21 mouse cellular contexts compared by ENCODE assay signal in the genomic region with DNA sequence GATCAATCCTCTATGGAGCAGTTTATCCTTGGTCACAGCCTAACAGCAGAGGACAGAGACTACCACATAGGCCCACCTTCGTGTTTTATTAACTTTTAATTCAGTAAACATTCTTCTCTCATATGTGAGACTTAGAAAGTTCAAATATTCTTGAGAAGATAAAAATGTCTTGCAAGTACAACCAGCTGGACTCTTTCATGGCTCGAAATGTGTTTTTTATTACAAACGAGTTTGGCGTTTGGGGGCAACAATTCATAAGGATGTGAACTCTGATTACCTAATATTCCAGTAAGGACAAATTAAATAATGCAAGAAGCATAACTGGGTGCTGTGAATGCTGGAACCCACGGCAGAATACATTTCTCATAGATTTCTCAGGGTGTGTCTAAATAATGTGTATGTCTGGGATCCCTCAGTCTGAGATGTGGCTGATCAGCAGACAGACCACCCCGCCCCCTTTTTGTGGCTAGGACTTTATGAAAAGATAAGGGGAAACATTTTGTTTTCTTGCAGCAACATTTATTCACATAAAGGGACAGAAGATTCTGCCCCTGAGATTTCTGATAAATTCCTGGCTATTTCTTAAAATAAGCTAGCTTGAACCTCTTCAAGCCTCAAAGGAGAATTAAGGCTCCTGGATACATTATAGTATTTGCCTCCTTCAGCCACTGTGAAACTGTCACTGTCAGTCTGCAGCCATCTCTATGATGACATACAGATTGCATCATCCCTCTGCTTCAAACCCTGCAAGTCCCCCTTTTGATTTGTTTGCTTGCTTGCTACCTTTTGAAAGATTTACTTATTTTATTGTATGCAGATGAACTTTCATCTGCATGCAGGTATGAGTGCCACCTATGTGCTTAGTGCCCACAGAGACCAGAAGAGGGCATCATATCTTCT.
A peak's percentile ranks its signal among the peaks of the same experiment; 100 is the strongest.
DNase-seq lines count a peak whose midpoint lies in the region; ATAC-seq lines count a peak whose summit lies in the region.
"Had no signal": no experiment of that assay in that cellular context is flagged by ENCODE, and none has a peak within 500 bp of the region (broad histone marks: within the 10 kb centered on the region; RNA-seq: fewer than 3 reads in every experiment).

No protein-coding gene starts in this region.

- H3K27ac ChIP-seq in lung, embryonic 15.5 days, result peak overlapping the region; percentile 35
- peak overlapping the region; percentile 24; the same call in 1 of the 2 replicates for H3K27ac ChIP-seq in kidney, embryonic 14.5 days (ENCODE audit: low read depth, low read length)
- H3K27ac ChIP-seq: forebrain, embryonic 15.5 days; hindbrain, embryonic 10.5 days; hindbrain, postnatal 0 days; neural tube, embryonic 12.5 days had no signal

- intact Hi-C loops in heart, postnatal 14 days (cut with DNase I), result loop anchor here (10.0 kb wide), 2 partner anchors 120 to 170 kb away; no protein-coding TSS in a partner anchor

- H3K9me3 ChIP-seq in lung, embryonic 15.5 days, result no peaks in the 10 kb centered on the region
- no peaks in the 10 kb centered on the region for H3K9me3 ChIP-seq in kidney, embryonic 14.5 days (ENCODE audit: control insufficient read depth, low read length)
- H3K9me3 ChIP-seq: forebrain, embryonic 15.5 days; hindbrain, embryonic 10.5 days; neural tube, embryonic 12.5 days had no signal

- no peaks in the 10 kb centered on the region for H3K36me3 ChIP-seq in lung, embryonic 15.5 days
- H3K36me3 ChIP-seq in kidney, embryonic 14.5 days (ENCODE audit: control insufficient read depth, insufficient read depth, low read length), result no peaks in the 10 kb centered on the region
- H3K36me3 ChIP-seq: forebrain, embryonic 15.5 days; hindbrain, embryonic 10.5 days; neural tube, embryonic 12.5 days had no signal

- ATAC-seq in lung, embryonic 15.5 days (ENCODE audit: borderline replicate concordance, extremely low read depth, low FRiP score, low TSS enrichment), result peak; percentile 69; the same call in 1 of the 2 replicates
- no peak for ATAC-seq in kidney, embryonic 14.5 days (ENCODE audit: low FRiP score, low TSS enrichment)
- ATAC-seq: forebrain, embryonic 15.5 days; hindbrain, postnatal 0 days; intestine, postnatal 0 days; liver, postnatal 0 days had no signal

- H3K9ac ChIP-seq in lung, embryonic 15.5 days, result no peak overlapping the region
- H3K9ac ChIP-seq in kidney, embryonic 14.5 days (ENCODE audit: low read depth, low read length), result no peak overlapping the region
- H3K9ac ChIP-seq: forebrain, embryonic 15.5 days; liver, postnatal 0 days; neural tube, embryonic 12.5 days had no signal

- no peak overlapping the region for H3K4me2 ChIP-seq in lung, embryonic 15.5 days
- no peak overlapping the region for H3K4me2 ChIP-seq in kidney, embryonic 14.5 days (replicated peaks; ENCODE audit: low read depth, low read length)
- H3K4me2 ChIP-seq: forebrain, embryonic 15.5 days; neural tube, embryonic 12.5 days had no signal

- 52% methylated on average over 6 of the region's 6 CpGs for WGBS in lung, embryonic 15.5 days
- 62% methylated on average over 6 of the region's 6 CpGs for WGBS in kidney, embryonic 14.5 days

- no peak overlapping the region for H3K4me3 ChIP-seq in lung, embryonic 15.5 days
- H3K4me3 ChIP-seq in kidney, embryonic 14.5 days (ENCODE audit: low read length), result no peak overlapping the region
- H3K4me3 ChIP-seq: forebrain, embryonic 15.5 days; hindbrain, embryonic 10.5 days; neural tube, embryonic 12.5 days had no signal

- no peaks in the 10 kb centered on the region for H3K4me1 ChIP-seq in lung, embryonic 15.5 days
- no peaks in the 10 kb centered on the region for H3K4me1 ChIP-seq in kidney, embryonic 14.5 days (ENCODE audit: control insufficient read depth, insufficient read depth, low read length)
- H3K4me1 ChIP-seq: forebrain, embryonic 15.5 days; hindbrain, embryonic 10.5 days; neural tube, embryonic 12.5 days had no signal

- no peaks in the 10 kb centered on the region for H3K27me3 ChIP-seq in lung, embryonic 15.5 days
- H3K27me3 ChIP-seq in kidney, embryonic 14.5 days (ENCODE audit: control insufficient read depth, insufficient read depth, low read length), result no peaks in the 10 kb centered on the region
- H3K27me3 ChIP-seq: CH12.LX; forebrain, embryonic 15.5 days; neural tube, embryonic 12.5 days had no signal

- peak; percentile 6 for DNase-seq in heart, adult 8-10 months (ENCODE audit: low spot score)
- DNase-seq in heart, postnatal 14 days, result no peak
- DNase-seq in lung, adult 18-20 months, result no peak
- peak; percentile 58 to 65 for DNase-seq in kidney, postnatal 4 days
- DNase-seq in spleen, postnatal 4 days (ENCODE audit: low spot score in 2 of 2), result no peak
- DNase-seq in cerebellum, postnatal 25 days, result no peak
- DNase-seq: adrenal gland, postnatal 25 days; cerebellum, adult 11 months; cerebellum, postnatal 14 days; embryo, embryonic 11 days; gastrocnemius, postnatal 14 days; liver, postnatal 0 days; right cerebral cortex, adult 18-20 months had no signal

Comparison
In these comparisons a context has a peak if more than half of its experiments do, and no peak if none do; other contexts are left out.
1. DNase-seq: peak in heart, adult 8-10 months (single experiment) and kidney, postnatal 4 days (2 of 2); none in heart, postnatal 14 days (0 of 2), lung, adult 18-20 months (0 of 2), spleen, postnatal 4 days (0 of 2) and cerebellum, postnatal 25 days (0 of 2).